Mouse (Mus musculus): ENCODE results near the gene Cacna2d4.

Cacna2d4 gene

DNA sequence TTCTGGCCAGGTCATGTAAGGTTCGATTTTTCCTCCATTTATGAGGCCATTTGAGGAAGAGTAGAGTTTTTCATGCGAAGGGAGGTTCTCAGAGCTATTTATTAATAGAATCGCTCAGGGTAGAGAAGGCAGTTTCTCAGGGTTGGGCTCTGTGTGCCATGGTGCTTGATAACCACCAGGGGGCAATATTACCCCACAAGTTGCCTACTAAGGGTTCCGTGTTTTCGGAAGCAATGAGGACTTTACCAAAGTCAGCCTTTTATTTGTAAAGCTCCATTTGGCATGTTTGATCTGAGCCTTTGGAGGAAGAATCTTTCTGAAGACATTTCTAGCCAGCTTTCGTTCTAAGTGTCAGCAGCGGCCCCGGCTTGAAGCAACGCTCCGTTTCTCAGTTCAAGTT, 16.0 kb upstream of the Cacna2d4 start:
- DNase-seq (ENCODE audit: low read depth, low spot score): peak; percentile 75

DNA sequence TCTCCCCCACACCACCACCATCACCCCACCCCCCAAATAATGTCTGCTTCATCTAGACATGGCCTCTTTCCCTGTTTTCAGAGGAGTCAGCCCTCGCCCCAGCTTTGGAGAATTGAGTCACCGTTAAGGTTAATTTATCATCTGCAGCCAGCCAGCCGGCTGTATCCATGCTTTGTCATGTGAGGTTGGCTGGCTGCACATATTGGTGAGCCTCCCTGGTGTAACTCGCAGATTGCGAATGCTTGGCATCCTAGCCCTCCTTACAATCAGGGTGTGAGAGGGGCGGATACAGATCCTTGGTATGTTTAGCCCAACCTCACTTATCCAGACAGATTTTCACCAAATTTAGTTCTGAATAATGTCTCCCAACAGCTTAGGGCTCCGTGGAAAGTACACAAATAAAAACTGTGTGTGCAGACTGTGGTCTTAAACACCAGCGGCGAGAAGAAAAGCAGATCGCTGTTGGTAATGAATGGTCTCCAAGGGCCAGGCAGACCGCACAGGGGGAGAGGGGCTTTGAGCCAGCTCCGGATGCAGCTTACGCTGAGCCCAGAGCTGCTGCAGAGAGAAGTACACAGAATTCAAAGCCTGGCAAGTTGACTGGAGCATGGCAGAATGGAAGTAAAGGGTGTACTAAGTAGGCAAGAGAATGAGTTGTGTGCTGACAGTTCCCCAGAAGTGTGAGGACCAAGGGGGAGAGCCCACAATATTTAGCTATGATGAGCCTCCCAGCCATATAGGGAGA, 11.7 kb upstream of the Cacna2d4 start:
- DNase-seq (ENCODE audit: low read depth, low spot score): no peak

- no peak for DNase-seq (ENCODE audit: low read depth, low spot score)
These were observed 11.1 kb upstream of the Cacna2d4 start for GRCm38 (mm10) chr6:119225226-119225625.

GRCm38 (mm10) chr6:119225731-119226130, 10.6 kb upstream of the Cacna2d4 start:
- DNase-seq (ENCODE audit: low read depth, low spot score): no peak

DNA sequence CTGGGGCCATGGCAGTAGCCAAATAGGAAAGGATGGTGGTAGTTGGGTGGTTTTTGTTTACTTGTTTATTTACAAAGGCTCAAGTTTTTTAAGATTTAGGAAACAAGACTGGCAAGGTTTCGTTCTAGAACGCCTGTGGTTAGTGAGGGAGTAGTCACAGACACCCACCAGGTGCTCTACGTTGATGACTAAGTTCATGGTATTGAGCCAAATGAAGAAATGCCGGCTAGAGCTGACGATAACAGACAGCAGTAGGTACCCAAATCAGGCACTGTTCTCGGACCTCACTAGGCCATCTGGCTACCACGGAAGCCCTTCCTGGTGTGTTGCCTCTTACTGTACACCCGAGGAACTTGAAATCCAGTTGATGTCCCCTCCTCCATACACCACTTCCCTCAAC, 9.3 kb upstream of the Cacna2d4 start:
- DNase-seq (ENCODE audit: low read depth, low spot score): no peak

- DNase-seq (ENCODE audit: low read depth, low spot score): no peak
These were observed 7.3 kb upstream of the Cacna2d4 start for GRCm38 (mm10) chr6:119228861-119229603.

DNA sequence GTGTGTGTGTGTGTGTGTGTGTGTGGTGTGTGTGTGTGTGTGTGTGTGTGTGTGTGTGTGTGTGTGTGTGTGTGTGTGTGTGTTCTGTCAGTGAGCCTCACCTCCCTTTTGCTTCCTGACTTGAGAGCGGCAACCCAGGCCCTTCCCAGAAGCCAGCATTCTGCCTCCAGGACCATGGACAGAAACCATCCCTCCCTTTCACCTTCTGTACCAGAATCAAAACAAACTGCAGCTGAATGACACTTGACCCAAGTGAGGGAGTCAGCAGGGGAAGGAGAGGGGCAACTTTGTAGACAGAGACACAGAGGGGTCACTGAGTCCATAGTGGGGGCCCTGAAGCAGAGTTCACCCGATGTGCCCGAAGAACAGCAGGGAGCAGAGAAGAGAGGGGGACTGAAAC, 3.3 kb upstream of the Cacna2d4 start:
- peak; percentile 66 for DNase-seq (ENCODE audit: low read depth, low spot score)

DNA sequence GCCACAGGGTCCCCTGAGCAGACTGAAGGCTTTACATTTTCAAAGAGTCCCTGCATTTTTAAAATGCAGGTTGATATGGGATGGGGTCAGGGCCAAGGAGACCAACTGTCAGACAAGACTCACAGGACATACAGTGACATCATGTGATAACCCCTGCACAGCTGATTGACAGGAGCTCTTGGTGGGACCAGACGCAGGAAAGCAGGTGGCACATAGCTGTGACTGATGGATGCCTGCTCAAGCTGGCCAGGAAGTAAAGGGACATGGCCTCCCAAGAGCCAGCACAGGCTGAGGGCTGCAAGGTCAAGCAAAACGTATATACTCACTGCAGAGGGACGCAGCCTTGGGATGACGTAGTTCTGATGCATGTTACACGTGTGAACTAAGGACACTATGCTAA, 885 bp upstream of the Cacna2d4 start:
- no peak for DNase-seq (ENCODE audit: low read depth, low spot score)

GRCm38 (mm10) chr6:119237427-119237989, 1.2 kb downstream of the Cacna2d4 start:
- DNase-seq (ENCODE audit: low read depth, low spot score): no peak

DNA sequence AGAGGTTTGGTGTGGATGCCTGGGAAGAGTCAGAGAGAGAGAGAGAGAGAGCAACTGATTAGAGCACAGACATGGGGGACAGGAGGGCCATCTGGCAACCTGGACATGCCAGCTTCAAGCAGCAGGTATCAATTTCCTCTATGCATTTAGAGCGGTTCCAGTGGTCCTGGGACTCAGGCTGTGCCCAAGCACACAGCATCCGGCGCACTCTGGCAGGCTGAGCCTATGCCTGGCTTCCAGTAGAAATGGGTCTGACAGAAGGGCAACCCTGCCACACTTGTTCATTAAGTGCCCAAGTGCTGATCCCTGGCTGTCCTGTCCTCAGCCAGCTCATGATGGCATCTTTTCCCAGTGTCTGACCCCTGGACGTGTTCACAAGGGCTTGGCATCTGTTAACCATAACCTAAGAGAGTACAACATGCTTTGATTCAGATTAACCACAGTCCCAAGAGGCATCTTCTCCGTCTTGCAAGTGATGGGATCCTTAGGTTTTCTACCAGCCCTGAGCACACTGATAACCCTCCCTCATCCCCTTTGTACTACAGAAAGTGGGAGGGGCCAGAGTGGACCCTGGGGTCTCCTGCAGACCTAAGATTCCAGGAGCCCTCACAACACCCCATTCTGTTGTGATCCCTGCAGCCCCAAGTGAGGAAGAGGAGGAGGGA, 3.1 kb downstream of the Cacna2d4 start:
- no peak for DNase-seq (ENCODE audit: low read depth, low spot score)

GRCm38 (mm10) chr6:119240256-119240655, 3.9 kb downstream of the Cacna2d4 start:
- no peak for DNase-seq (ENCODE audit: low read depth, low spot score)

GRCm38 (mm10) chr6:119240871-119241705, 4.8 kb downstream of the Cacna2d4 start:
- no peak for DNase-seq (ENCODE audit: low read depth, low spot score)

- DNase-seq (ENCODE audit: low read depth, low spot score): no peak
These were observed 9.8 kb downstream of the Cacna2d4 start for GRCm38 (mm10) chr6:119246082-119246481.

- no peak for DNase-seq (ENCODE audit: low read depth, low spot score)
These were observed 12.3 kb downstream of the Cacna2d4 start for GRCm38 (mm10) chr6:119248578-119248977.

DNA sequence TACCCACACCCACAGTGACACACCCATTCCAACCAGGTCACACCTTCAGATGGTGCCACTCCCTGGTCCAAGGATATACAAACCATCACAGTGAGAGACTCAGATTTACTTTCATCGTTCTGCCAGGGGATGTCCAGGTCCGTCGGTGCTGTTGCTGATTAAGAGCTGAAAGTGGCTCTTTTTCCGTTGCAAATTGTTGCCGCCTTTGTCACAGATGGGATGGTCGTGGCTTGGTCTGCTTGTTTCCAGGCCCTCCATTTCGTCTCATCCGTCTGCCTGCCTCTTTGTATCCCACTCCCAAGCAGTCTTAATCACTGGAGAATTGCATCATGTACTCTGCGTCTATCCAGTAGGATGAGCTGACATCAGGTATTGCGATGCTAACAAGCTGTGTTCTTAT, 13.4 kb downstream of the Cacna2d4 start:
- DNase-seq (ENCODE audit: low read depth, low spot score): no peak

DNA sequence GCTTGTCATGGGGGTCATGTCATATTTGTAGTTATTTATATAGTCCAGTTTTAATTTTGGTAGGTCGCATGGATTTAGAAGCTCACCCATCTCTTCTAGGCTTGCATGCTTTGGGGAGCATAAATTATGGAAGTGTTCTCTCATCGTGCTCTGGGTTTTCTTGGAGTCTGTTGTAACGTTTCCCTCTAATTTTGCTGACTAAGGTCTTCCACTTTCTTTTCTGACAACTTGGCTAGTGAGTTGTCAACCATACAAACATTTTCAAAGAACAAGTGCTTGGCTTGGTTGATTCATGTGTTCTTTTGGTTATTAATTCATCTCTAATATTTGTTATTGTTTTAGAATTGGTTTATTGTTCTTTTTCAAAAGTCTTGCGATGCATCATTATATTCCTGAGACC, 15.4 kb downstream of the Cacna2d4 start:
- no peak for DNase-seq (ENCODE audit: low read depth, low spot score)

- no peak for DNase-seq (ENCODE audit: low read depth, low spot score)
These were observed 40.4 kb downstream of the Cacna2d4 start for GRCm38 (mm10) chr6:119276713-119277112.

DNA sequence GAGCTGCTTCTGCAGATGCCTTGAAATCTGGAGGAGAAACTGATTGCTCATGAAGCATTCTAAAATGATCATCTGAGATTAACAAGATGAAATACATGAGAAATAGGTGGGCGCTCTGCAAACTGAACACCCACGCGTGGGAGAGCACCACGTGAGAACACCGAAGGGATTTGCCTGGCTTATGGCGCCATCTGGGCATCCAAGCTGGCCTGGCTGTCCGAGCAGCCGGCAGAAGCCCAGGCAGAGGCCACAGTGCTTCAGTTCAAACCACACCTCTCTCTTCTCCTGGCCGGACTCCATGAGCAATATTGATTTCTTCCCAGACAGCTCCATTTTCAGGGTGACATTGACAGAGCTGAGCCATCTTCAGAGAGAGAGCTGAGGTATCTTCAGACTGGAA, 44.4 kb downstream of the Cacna2d4 start:
- no peak for DNase-seq (ENCODE audit: low read depth, low spot score)

DNA sequence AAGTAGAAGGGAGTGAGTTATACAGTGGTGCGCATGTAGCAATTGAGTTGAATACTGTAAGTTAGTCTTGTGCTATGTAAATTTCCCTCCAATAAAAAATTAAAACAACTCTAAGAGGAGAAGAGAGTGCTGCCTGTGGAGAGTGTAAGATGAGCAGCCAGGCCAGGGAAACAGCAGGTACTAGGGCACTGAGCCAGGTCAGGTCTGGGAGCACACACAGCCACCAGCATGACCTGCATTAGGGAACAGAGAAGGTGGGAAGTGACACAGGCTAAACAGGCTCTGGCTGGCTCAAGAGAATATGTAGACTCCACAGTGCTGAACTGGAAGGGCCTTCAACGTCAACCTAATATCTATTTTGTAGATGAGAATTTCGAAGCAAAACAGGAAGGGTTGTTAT, 65.0 kb downstream of the Cacna2d4 start:
- no peak for DNase-seq (ENCODE audit: low read depth, low spot score)

DNA sequence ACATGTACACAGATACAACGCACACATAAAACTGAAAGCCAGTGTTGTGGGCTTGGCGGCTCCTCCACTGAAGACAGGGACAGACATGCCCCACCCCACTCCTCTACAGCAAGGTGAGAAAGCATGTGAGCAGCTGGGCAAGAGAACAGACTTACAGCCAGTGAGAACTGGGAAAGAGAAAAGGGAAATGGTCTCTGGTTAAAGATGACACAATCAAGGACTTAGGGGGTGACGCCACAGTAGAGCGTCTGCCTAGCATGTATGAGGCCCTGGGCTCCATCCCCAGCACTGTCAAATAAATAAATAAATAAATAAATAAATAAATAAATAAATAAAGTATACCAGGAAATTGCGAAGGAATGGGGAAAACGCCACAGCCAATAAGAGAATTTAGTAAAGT, 67.0 kb downstream of the Cacna2d4 start:
- no peak for DNase-seq (ENCODE audit: low read depth, low spot score)

DNA sequence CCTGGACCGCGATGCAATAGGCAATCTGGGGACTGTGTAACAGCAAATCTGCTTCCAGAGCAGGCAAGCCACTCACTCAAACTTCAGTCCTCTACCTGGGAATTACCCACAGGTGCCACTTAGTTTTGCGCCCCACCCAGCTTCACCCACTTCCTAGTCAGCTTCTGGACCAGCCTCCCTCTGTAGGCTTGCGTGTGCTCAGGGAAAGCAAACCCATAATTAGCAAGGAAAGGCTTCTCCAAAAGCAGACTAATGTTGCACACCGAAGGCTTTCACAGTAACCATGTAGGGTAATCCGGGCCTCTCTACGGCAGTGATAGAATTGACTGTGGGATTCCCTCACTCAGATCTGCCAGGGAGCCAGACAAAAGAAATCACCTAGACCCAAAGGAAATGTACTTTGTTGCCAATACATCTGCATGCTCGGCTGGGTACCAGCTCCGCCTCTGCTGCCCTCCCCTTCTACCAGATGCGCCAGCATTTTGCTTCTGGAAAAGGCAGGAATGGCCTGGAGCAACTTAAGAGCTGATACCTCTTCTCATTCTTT, 71.6 kb downstream of the Cacna2d4 start:
- no peak for DNase-seq (ENCODE audit: low read depth, low spot score)

All from mesoderm, embryonic 11.5 days (tissue).